Mouse (Mus musculus): ENCODE measurements at regions not wholly inside any gene's neighbourhood (a gene's known extent, or its start where the extent isn't known, plus 50 kb on each side); places are given as distances from the start of the nearest gene placed in this dataset.
A peak's percentile ranks its signal among the peaks of the same experiment; 100 is the strongest.

GRCm38 (mm10) chrX:119852436-119852835 is 74.6 kb upstream of the Pabpc5 start:
- H3K4me3 ChIP-seq = no peak overlapping the region
- no peak overlapping the region; the same call in 1 of the 2 replicates for H3K4me2 ChIP-seq (replicated peaks)
- no peaks in the 10 kb centered on the region for H3K9me3 ChIP-seq
- peak; percentile 97 for ATAC-seq (ENCODE audit: low FRiP score, low read depth)
- no peaks in the 10 kb centered on the region for H3K36me3 ChIP-seq
- no peak overlapping the region for H3K9ac ChIP-seq
- H3K4me1 ChIP-seq = peaks cover 2% of the 10 kb centered on the region; the same call in 1 of the 2 replicates
- no peaks in the 10 kb centered on the region for H3K27me3 ChIP-seq
- H3K27ac ChIP-seq = no peak overlapping the region; the same call in 1 of the 2 replicates
- 39% methylated on average over 5 of the region's 5 CpGs for whole genome bisulfite sequencing

Measured in limb, embryonic 13.5 days (tissue).